Mouse (Mus musculus): ENCODE measurements at regions not wholly inside any gene's neighbourhood (a gene's known extent, or its start where the extent isn't known, plus 50 kb on each side); places are given as distances from the start of the nearest gene placed in this dataset.

- DNase-seq (ENCODE audit: low spot score): no peak
- Histone ChIP-seq H3K4me1 (ENCODE audit: control insufficient read depth, insufficient read depth, low read length) (no peaks in the 10 kb centered on the region), H3K9me3 (ENCODE audit: control insufficient read depth, low read length) (no peaks in the 10 kb centered on the region), H3K4me2 (ENCODE audit: low read depth, severe bottlenecking) (no peak overlapping the region), H3K4me3 (ENCODE audit: low read depth, low read length) (no peak overlapping the region), H3K27me3 (ENCODE audit: control insufficient read depth, insufficient read depth, low read length) (no peaks in the 10 kb centered on the region), H3K36me3 (ENCODE audit: control insufficient read depth, insufficient read depth, low read length) (no peaks in the 10 kb centered on the region), H3K9ac (ENCODE audit: low read length) (no peak overlapping the region), H3K27ac (replicated peaks; ENCODE audit: low read depth, low read length) (no peak overlapping the region)
- 91% methylated on average over 2 of the region's 2 CpGs for WGBS
- ATAC-seq (ENCODE audit: insufficient number of reproducible peaks, low FRiP score, low TSS enrichment, low read depth): no peak
Measured at GRCm38 (mm10) chr1:185695394-185695793, 240.7 kb downstream of the Slc30a10 start.

GRCm38 (mm10) chr1:185699758-185700157, 245.1 kb downstream of the Slc30a10 start:
- H3K27me3 ChIP-seq (ENCODE audit: control insufficient read depth, insufficient read depth, low read length): no peaks in the 10 kb centered on the region
- no peak for ATAC-seq (ENCODE audit: insufficient number of reproducible peaks, low FRiP score, low TSS enrichment, low read depth)
- no peak overlapping the region for H3K27ac ChIP-seq (replicated peaks; ENCODE audit: low read depth, low read length)
- H3K4me1 ChIP-seq (ENCODE audit: control insufficient read depth, insufficient read depth, low read length): no peaks in the 10 kb centered on the region
- no peak overlapping the region for H3K9ac ChIP-seq (ENCODE audit: low read length)
- H3K9me3 ChIP-seq (ENCODE audit: control insufficient read depth, low read length): no peaks in the 10 kb centered on the region
- no peak overlapping the region for H3K4me3 ChIP-seq (ENCODE audit: low read depth, low read length)
- WGBS: 74% methylated on average over 6 of the region's 6 CpGs
- DNase-seq (ENCODE audit: low spot score): no peak
- H3K36me3 ChIP-seq (ENCODE audit: control insufficient read depth, insufficient read depth, low read length): no peaks in the 10 kb centered on the region
- H3K4me2 ChIP-seq (ENCODE audit: low read depth, severe bottlenecking): no peak overlapping the region

GRCm38 (mm10) chr1:185726324-185726723, 271.7 kb downstream of the Slc30a10 start:
- Histone ChIP-seq H3K27ac (replicated peaks; ENCODE audit: low read depth, low read length) (no peak overlapping the region), H3K4me1 (ENCODE audit: control insufficient read depth, insufficient read depth, low read length) (no peaks in the 10 kb centered on the region), H3K9me3 (ENCODE audit: control insufficient read depth, low read length) (no peaks in the 10 kb centered on the region), H3K4me3 (ENCODE audit: low read depth, low read length) (no peak overlapping the region), H3K27me3 (ENCODE audit: control insufficient read depth, insufficient read depth, low read length) (no peaks in the 10 kb centered on the region), H3K4me2 (ENCODE audit: low read depth, severe bottlenecking) (no peak overlapping the region), H3K36me3 (ENCODE audit: control insufficient read depth, insufficient read depth, low read length) (no peaks in the 10 kb centered on the region), H3K9ac (ENCODE audit: low read length) (no peak overlapping the region)
- ATAC-seq (ENCODE audit: insufficient number of reproducible peaks, low FRiP score, low TSS enrichment, low read depth): no peak
- WGBS: 77% methylated on average over 2 of the region's 2 CpGs
- no peak for DNase-seq (ENCODE audit: low spot score)

GRCm38 (mm10) chr1:185726811-185727210, 272.2 kb downstream of the Slc30a10 start:
- no peaks in the 10 kb centered on the region for H3K27me3 ChIP-seq (ENCODE audit: control insufficient read depth, insufficient read depth, low read length)
- H3K4me2 ChIP-seq (ENCODE audit: low read depth, severe bottlenecking): no peak overlapping the region
- no peaks in the 10 kb centered on the region for H3K4me1 ChIP-seq (ENCODE audit: control insufficient read depth, insufficient read depth, low read length)
- H3K9me3 ChIP-seq (ENCODE audit: control insufficient read depth, low read length): no peaks in the 10 kb centered on the region
- no peak overlapping the region for H3K27ac ChIP-seq (replicated peaks; ENCODE audit: low read depth, low read length)
- H3K9ac ChIP-seq (ENCODE audit: low read length): no peak overlapping the region
- no peak overlapping the region for H3K4me3 ChIP-seq (ENCODE audit: low read depth, low read length)
- H3K36me3 ChIP-seq (ENCODE audit: control insufficient read depth, insufficient read depth, low read length): no peaks in the 10 kb centered on the region
- DNase-seq (ENCODE audit: low spot score) (no peak), ATAC-seq (ENCODE audit: insufficient number of reproducible peaks, low FRiP score, low TSS enrichment, low read depth) (no peak)

DNA sequence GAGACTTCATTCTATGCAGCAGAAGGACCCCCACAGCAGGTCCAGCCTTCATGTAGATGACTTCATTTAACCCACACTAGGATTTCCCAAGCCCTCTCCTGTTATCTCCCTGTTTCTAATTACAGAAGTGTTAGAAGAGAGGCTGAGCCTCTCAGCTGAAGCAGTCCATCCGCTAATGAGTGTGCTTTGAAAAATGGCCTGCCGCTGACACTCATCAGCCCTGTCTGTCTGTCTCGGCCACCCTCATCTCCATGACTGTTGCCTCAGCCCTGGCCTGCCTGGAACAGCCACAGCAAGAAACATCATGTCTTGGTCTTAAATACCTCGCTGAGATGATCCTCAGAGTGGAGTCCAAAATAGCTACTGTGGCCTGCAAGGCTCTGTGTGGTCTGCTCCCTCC, 273.1 kb downstream of the Slc30a10 start:
- Histone ChIP-seq H3K4me1 (ENCODE audit: control insufficient read depth, insufficient read depth, low read length) (no peaks in the 10 kb centered on the region), H3K9me3 (ENCODE audit: control insufficient read depth, low read length) (no peaks in the 10 kb centered on the region), H3K27me3 (ENCODE audit: control insufficient read depth, insufficient read depth, low read length) (no peaks in the 10 kb centered on the region), H3K27ac (replicated peaks; ENCODE audit: low read depth, low read length) (no peak overlapping the region), H3K36me3 (ENCODE audit: control insufficient read depth, insufficient read depth, low read length) (no peaks in the 10 kb centered on the region), H3K4me2 (ENCODE audit: low read depth, severe bottlenecking) (no peak overlapping the region), H3K9ac (ENCODE audit: low read length) (no peak overlapping the region), H3K4me3 (ENCODE audit: low read depth, low read length) (no peak overlapping the region)
- WGBS: 21% methylated on average over 4 of the region's 4 CpGs
- no peak for ATAC-seq (ENCODE audit: insufficient number of reproducible peaks, low FRiP score, low TSS enrichment, low read depth)
- no peak for DNase-seq (ENCODE audit: low spot score)

DNA sequence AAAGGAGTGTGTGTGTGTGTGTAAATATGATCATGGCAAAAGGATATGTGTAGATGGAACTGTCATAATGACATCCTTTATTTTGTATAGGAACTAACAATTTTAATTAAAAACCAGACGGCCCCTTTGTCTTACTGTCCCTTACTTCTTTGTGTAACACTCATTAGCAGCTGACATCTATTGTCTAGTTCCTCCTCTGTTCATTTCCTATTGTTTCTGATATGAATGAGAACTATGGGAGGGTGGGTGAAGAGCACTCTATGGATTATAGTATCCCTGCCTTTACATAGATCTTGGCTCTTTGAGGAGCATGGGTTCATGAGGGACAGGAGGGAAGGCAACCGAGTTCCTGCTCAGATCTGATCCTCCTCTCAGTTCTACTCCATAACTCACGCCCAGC, 273.8 kb downstream of the Slc30a10 start:
- H3K4me2 ChIP-seq (ENCODE audit: low read depth, severe bottlenecking): no peak overlapping the region
- H3K27me3 ChIP-seq (ENCODE audit: control insufficient read depth, insufficient read depth, low read length): no peaks in the 10 kb centered on the region
- H3K4me3 ChIP-seq (ENCODE audit: low read depth, low read length): no peak overlapping the region
- no peaks in the 10 kb centered on the region for H3K4me1 ChIP-seq (ENCODE audit: control insufficient read depth, insufficient read depth, low read length)
- H3K9me3 ChIP-seq (ENCODE audit: control insufficient read depth, low read length): no peaks in the 10 kb centered on the region
- 65% methylated on average over 3 of the region's 3 CpGs for WGBS
- H3K27ac ChIP-seq (replicated peaks; ENCODE audit: low read depth, low read length): no peak overlapping the region
- ATAC-seq (ENCODE audit: insufficient number of reproducible peaks, low FRiP score, low TSS enrichment, low read depth) (no peak), DNase-seq (ENCODE audit: low spot score) (no peak)
- H3K9ac ChIP-seq (ENCODE audit: low read length): no peak overlapping the region
- no peaks in the 10 kb centered on the region for H3K36me3 ChIP-seq (ENCODE audit: control insufficient read depth, insufficient read depth, low read length)

DNA sequence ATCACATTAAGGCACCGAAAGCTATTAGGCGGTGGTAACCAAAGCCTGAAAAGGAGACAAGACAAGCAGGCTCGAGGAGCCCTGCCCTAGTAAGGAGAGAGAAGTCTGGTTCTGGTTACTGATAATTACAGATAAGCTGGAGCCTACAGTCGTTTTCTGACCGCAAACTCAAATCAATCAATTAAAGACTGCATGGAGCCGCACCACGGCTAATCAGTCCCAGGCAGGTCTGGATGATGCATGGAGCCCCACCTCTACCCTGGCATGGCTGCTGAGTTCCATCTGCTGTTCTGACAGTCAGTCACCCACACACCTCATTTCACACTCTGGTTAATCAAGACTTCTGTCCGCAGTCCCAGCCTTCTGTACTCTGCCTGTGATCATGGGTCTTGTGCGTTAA, 276.4 kb downstream of the Slc30a10 start:
- Histone ChIP-seq H3K9me3 (ENCODE audit: control insufficient read depth, low read length) (no peaks in the 10 kb centered on the region), H3K27ac (replicated peaks; ENCODE audit: low read depth, low read length) (no peak overlapping the region; the same call in 1 of the 2 replicates), H3K27me3 (ENCODE audit: control insufficient read depth, insufficient read depth, low read length) (no peaks in the 10 kb centered on the region), H3K9ac (ENCODE audit: low read length) (no peak overlapping the region), H3K4me2 (ENCODE audit: low read depth, severe bottlenecking) (no peak overlapping the region), H3K4me3 (ENCODE audit: low read depth, low read length) (no peak overlapping the region), H3K36me3 (ENCODE audit: control insufficient read depth, insufficient read depth, low read length) (no peaks in the 10 kb centered on the region), H3K4me1 (ENCODE audit: control insufficient read depth, insufficient read depth, low read length) (no peaks in the 10 kb centered on the region)
- WGBS: 7% methylated on average over 9 of the region's 9 CpGs
- peak; percentile 80 for DNase-seq (ENCODE audit: low spot score)
- peak; percentile 80 for ATAC-seq (ENCODE audit: insufficient number of reproducible peaks, low FRiP score, low TSS enrichment, low read depth)

DNA sequence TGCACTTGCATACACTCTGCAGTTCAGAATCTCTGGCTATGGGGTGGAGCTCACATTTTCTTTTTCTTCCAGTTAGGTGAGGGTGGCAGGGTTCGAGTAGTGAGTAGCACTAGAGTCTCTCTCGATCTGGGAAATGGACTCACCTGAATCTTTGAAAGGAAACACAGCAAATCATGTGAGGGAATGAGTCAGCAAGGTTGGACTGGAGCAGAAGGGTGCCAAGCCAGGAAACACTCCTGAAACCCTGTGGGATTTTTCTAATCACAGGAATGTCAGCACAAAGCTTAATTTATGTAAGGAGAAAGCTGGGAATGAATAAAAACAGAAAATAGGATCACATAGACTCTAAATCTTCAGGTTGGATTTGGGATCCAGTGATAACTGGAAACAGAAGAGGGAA, 282.1 kb downstream of the Slc30a10 start:
- H3K4me1 ChIP-seq (ENCODE audit: control insufficient read depth, insufficient read depth, low read length): no peaks in the 10 kb centered on the region
- H3K27ac ChIP-seq (replicated peaks; ENCODE audit: low read depth, low read length): no peak overlapping the region
- no peaks in the 10 kb centered on the region for H3K36me3 ChIP-seq (ENCODE audit: control insufficient read depth, insufficient read depth, low read length)
- H3K4me3 ChIP-seq (ENCODE audit: low read depth, low read length): no peak overlapping the region
- no peaks in the 10 kb centered on the region for H3K27me3 ChIP-seq (ENCODE audit: control insufficient read depth, insufficient read depth, low read length)
- H3K9ac ChIP-seq (ENCODE audit: low read length): no peak overlapping the region
- DNase-seq (ENCODE audit: low spot score): no peak
- no peak for ATAC-seq (ENCODE audit: insufficient number of reproducible peaks, low FRiP score, low TSS enrichment, low read depth)
- no peaks in the 10 kb centered on the region for H3K9me3 ChIP-seq (ENCODE audit: control insufficient read depth, low read length)
- 62% methylated on average over 2 of the region's 2 CpGs for WGBS
- no peak overlapping the region for H3K4me2 ChIP-seq (ENCODE audit: low read depth, severe bottlenecking)

DNA sequence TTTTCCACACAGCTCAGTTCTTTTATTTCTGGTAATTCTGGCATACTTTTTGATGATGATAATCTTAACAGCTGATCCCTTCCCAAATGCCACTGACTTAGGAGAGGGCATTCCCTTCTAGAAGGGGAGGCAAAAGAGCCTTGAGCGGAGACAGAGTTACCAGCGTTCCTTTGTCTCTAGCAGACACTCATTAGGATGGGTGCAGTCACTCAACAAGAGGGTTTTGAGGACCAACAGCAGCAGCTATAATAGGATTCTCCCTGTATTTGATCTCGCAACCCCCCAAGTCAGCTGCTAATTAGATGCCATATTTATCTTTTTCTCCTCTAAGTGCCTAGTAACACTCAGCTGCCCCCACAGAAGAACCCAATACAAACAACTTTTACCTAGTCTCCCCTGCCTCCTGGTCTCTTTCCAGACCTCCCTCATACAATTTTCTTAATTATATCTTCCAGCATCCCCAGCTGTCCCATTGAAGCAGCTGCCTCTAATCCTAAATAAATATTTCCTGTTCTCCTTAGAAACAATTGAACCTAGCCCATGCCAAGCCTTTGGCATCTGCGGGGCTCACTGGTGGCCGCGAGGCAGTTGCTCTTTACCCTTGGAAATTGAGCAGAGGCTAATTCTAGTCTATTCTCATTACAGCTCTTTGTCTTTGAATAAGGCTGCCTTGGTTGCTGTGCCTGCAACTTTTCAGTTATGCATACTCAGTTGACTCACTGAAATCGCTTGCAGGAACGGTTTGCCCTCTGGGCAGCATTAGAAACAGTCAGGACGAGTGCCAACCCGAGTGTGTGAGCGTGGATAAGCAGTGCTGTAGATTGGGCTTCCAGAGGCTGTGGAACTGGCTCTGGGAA, 286.6 kb downstream of the Slc30a10 start:
- Histone ChIP-seq H3K36me3 (ENCODE audit: control insufficient read depth, insufficient read depth, low read length) (no peaks in the 10 kb centered on the region), H3K9me3 (ENCODE audit: control insufficient read depth, low read length) (no peaks in the 10 kb centered on the region), H3K4me2 (ENCODE audit: low read depth, severe bottlenecking) (no peak overlapping the region), H3K9ac (ENCODE audit: low read length) (no peak overlapping the region), H3K27ac (replicated peaks; ENCODE audit: low read depth, low read length) (no peak overlapping the region), H3K4me3 (ENCODE audit: low read depth, low read length) (no peak overlapping the region), H3K4me1 (ENCODE audit: control insufficient read depth, insufficient read depth, low read length) (no peaks in the 10 kb centered on the region), H3K27me3 (ENCODE audit: control insufficient read depth, insufficient read depth, low read length) (no peaks in the 10 kb centered on the region)
- DNase-seq (ENCODE audit: low spot score): no peak
- WGBS: 71% methylated on average over 11 of the region's 11 CpGs
- ATAC-seq (ENCODE audit: insufficient number of reproducible peaks, low FRiP score, low TSS enrichment, low read depth): no peak

Data from limb, embryonic 11.5 days (tissue).